Mouse (Mus musculus): ENCODE data around the gene Lmod2. TPM values are rescaled to one million over a fixed set of nuclear protein-coding genes. Genes with fewer than 3 reads are reported as not detected.

The Lmod2 gene
- total RNA-seq, 2 experiments from 2014 or later, result not detected

DNA sequence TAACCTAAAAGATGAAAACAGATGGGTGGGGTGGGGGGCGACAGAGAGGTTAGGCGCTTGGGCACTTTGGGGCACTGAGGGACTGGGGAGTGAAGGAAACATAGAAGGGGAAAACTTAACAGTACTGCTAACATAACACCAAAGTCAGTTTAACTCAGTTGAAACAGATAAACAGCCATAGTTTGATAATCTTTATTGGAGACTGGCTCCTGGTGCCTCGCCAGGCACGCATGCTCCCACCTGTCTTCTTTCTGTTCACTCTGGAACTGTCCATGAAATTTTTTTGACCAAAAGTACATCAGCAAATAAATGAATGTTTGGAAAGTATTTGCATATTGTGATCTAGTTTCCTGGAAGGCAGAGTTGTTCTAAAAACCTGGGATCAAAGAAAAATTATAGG is 43.7 kb downstream of the Lmod2 start:
- DNase-seq (ENCODE audit: low spot score in 2 of 2), result no peak

DNA sequence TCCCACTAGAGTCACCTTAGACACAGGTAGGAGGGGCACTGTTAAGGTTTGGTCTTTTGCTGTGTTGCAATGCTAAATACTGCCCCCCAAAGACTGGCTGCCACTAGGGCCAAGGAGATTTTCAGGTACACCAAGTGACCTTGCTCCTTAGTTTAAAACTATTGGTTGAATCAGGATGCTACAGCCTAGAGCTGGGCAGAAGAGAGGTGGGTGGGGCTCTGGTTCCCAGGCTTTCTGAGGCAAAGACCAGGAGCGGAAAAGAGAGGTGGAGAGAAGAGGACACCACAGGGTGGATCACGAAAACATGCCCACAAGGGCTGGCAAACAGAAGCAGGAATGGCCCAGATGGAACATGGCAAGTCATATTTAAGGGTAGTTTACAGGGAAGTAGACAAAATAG is 44.6 kb downstream of the Lmod2 start:
- DNase-seq (ENCODE audit: low spot score in 2 of 2), result no peak

GRCm38 (mm10) chr6:24642960-24643359 is 45.4 kb downstream of the Lmod2 start:
- no peak for DNase-seq (ENCODE audit: low spot score in 2 of 2)

GRCm38 (mm10) chr6:24645346-24646053 is 47.9 kb downstream of the Lmod2 start:
- no peak for DNase-seq (ENCODE audit: low spot score in 2 of 2)

- no peak for DNase-seq (ENCODE audit: low spot score in 2 of 2)
Measured at GRCm38 (mm10) chr6:24647103-24647691, 49.6 kb downstream of the Lmod2 start.

DNA sequence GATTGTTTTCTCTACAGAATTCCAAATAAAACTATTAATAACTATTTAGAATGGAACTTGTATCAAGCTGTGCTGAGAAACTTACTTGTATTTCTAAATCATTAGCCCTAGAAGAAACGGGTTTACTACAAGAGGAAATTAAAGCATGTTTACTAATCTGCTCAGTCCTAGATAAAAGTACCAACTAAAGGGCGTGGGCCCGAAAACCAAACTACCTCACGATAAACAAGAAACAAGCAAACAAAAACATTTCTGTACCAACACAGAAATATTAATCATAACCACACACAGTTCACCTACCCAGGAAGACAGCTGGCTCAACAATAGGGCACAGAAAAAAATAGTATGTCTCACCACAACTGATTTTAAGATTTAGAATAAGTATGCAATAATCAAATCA is 50.8 kb downstream of the Lmod2 start:
- DNase-seq (ENCODE audit: low spot score in 2 of 2), result no peak

GRCm38 (mm10) chr6:24650719-24651118 is 53.2 kb downstream of the Lmod2 start:
- peak in 1 of 2 experiments; percentile 34 for DNase-seq (ENCODE audit: low spot score in 2 of 2)

- no peak for DNase-seq (ENCODE audit: low spot score in 2 of 2)
Measured at GRCm38 (mm10) chr6:24651538-24651937, 54.0 kb downstream of the Lmod2 start.

Other genes starting within 250 kb of the Lmod2 start
- 1 to 10 TPM; 1.5 to 2.7 TPM for gene Iqub, start 82.7 kb upstream of the Lmod2 start, total RNA-seq (2021)
- gene Ndufa5, start 69.7 kb upstream of the Lmod2 start, total RNA-seq (2021), result 100 to 1,000 TPM; 262 to 301 TPM
- gene Asb15, start 69.6 kb upstream of the Lmod2 start, total RNA-seq (2021), result not detected
- gene Wasl, start 67.2 kb downstream of the Lmod2 start, total RNA-seq (2021), result 100 to 1,000 TPM; 114 to 122 TPM
- not detected for gene Hyal6, start 135.5 kb downstream of the Lmod2 start, total RNA-seq (2021)
- gene Hyal4, start 150.6 kb downstream of the Lmod2 start, total RNA-seq (2021), result not detected
- not detected for gene Spam1, start 193.4 kb downstream of the Lmod2 start, total RNA-seq (2021)

Measured in left cerebral cortex, adult 18-20 months (tissue).